Mouse (Mus musculus) bone marrow macrophage, adult 2 months (primary cell): ENCODE measurements around the gene Gm12569.

Source experiments
- CTCF ChIP-seq: IDR thresholded peaks from 2 replicates; pipeline ENCODE4 v1.5.1; 2012; ENCODE audit warnings: low read depth, mild to moderate bottlenecking, low read length, moderate library complexity
- POLR2A ChIP-seq: IDR thresholded peaks from 2 replicates; pipeline ENCODE4 v1.6.1; 2012; ENCODE audit warnings: mild to moderate bottlenecking, low read depth, low read length, borderline replicate concordance

DNA sequence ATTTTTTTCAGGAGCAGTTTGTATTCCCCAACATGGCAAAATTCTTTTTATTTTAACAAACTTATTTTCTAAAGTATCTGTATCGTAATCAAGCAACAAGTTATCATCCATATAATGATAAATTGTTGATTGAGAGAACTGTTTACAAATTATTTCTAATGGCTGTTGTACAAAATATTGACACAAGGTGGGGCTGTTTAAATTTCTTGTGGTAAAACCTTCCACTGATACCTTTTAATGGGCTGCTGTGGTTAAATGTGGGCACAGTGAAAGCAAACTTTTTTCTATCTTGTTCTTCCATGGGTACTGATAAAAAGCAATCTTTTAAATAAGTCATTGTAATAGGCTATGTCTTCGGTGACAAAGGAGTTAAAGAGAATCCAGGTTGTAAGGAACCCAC, 22.6 kb downstream of the Gm12569 start:
- TF ChIP-seq CTCF = no peak
- TF ChIP-seq POLR2A = no peak
